Mouse (Mus musculus): ENCODE measurements around the gene Slc19a1.
A peak's percentile ranks its signal among the peaks of the same experiment; 100 is the strongest.

The Slc19a1 gene

GRCm38 (mm10) chr10:77031768-77032375, at the start of gene Slc19a1:
Gene Slc19a1 (plus strand): TSS chr10:77032241.
- no peak for DNase-seq (ENCODE audit: low spot score)

GRCm38 (mm10) chr10:76988586-76988985, 43.5 kb upstream of the Slc19a1 start:
- no peak for DNase-seq (ENCODE audit: low spot score)

DNA sequence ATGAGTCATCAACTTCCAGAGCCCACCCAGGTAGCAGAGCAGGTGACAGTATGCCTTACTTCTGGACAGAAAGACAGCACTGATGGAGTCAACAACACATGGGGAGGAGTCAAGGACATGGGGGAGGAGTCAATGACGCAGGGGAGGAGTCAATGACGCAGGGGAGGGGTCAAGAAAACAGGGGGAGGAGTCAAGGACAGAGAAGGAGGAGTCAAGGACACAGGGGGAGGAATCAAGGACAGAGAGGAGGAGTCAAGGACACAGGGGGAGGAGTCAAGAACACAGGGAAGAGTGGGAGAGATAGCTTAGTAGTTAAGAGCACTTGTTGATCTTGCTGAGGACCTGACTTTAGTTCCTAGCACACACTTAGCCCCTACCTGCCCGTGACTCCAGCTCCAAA, 39.6 kb upstream of the Slc19a1 start:
- no peak for DNase-seq (ENCODE audit: low spot score)

- DNase-seq (ENCODE audit: low spot score) = no peak
These were observed 34.1 kb upstream of the Slc19a1 start for GRCm38 (mm10) chr10:76997759-76998513.

GRCm38 (mm10) chr10:77004936-77005335, 27.1 kb upstream of the Slc19a1 start:
- DNase-seq (ENCODE audit: low spot score) = no peak

DNA sequence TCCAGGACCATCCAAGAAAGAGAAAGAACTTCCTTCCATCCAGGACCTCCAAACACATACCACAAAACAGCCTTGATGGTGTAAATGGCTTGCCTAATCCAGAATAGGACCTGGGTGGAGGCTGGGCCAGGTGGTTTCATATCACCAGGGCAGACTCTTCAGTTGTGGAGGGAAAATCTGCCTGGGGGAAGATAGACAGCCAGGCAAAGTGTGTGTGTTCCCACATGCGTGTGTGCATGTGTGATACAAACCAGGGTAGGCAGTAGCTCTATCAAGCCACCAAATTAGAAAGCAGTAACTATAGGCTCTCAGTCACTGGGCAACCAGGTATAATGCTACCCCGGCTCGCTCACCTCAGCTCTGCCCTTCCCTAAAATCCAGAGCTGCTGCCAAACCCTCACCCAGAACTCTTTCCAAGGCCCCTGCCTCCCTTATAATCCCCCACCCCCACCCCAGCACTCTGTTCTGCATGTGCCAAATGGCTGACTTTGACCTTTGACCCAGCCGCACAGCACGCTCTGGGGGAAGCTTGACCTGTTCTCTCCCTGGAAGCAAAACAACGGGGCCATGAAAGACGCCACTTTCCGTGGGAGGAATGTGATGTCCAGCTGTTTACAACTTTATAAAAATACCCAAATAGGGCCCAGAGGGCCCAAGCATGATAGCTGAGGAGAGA, 24.5 kb upstream of the Slc19a1 start:
- no peak for DNase-seq (ENCODE audit: low spot score)

GRCm38 (mm10) chr10:77008109-77008561, 23.9 kb upstream of the Slc19a1 start:
- DNase-seq (ENCODE audit: low spot score) = no peak

DNA sequence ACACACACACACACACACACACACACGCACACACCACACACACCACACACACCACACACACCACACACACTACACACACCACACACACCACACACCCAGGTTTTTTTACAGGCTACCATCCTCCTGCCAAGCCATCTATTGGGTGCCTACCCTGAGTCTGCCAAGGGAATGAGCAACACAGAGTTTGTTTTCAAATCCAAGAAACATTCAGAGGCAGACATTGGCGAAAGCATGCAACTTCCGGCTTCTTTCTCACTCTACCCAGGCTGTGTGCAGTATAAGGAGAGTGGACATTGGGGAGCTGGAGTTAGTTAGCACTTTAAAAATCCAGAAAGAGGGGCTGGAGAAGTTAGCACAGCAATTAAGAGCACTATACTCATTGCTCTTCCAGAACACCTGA, 23.3 kb upstream of the Slc19a1 start:
- DNase-seq (ENCODE audit: low spot score) = no peak

- DNase-seq (ENCODE audit: low spot score) = no peak
These were observed 20.4 kb upstream of the Slc19a1 start for GRCm38 (mm10) chr10:77011681-77012080.

DNA sequence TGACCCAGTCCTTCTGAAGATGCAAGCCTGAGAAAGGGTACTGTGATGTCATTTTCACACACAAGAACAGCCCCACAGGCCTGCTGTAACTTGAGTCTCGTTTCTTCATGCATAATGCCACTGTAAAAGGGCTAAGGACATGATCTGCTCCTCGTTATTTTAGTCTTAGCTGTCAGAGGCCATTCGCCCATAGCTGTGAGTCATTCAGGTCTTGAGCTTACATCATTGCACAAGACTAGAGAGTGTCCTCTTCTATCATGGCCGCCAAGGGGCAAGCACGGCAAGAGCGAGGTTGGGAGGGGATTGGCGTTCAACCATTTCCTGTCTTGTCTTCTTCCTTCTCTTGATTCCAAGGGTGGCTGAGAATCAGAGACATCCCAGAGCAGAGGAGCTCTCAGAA, 16.0 kb upstream of the Slc19a1 start:
- no peak for DNase-seq (ENCODE audit: low spot score)

DNA sequence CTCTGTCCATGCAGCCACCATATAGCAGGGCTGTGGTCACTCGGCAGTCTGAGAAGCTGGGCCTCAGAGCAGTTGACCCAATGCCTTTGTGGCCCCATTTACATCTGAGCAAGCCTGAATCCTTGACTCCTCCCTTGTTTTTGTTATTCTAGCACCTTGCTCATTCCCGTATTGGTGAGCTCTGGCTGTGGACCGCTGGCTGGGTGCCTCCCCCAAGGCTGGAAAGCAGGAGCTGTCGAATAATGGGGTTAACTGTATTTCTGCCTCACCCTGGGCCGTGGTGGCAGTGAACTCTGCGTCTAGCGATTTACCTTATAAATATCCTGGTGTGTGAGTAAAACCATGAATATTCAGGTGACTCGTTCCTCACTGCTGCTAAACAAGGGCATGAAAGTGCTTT, 15.5 kb upstream of the Slc19a1 start:
- no peak for DNase-seq (ENCODE audit: low spot score)

DNA sequence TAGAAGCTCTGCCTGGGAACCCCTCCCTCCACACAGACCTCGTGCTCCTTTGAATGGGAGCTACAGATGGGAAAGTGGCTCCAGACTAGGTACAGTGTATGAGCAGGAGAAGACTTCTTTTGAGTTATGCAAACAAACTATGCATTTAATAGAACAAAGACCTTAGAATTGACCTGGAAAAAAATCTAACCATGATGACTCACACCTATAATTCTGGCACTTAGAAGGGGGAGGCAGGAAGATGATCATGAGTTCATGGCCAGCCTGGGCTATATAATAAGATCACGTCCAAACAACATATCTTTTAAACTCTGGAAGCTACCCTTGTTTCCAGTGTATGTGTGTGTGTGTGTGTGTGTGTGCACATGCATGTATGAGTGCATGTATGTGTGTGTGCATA, 15.0 kb upstream of the Slc19a1 start:
- DNase-seq (ENCODE audit: low spot score) = no peak

DNA sequence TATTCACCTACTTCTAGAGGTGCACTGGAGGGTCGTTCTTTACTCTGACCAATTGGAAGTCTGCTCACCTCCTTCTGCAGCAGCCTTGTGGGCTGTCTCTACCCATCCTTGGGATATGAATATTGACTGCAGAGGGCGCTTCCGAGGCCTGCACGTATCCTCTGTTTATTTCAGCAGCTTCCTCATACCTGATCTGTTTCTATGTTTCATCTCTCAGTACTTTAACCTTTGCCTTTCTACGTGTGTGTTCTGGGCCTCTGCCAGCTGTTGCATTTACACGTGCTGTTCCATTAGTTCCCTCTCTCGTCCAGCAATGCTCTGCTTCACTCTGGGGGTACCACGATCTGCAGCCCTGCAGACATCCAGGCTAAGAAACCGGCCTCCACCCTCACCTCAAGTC, 14.4 kb upstream of the Slc19a1 start:
- DNase-seq (ENCODE audit: low spot score) = no peak

- DNase-seq (ENCODE audit: low spot score) = peak; percentile 72
These were observed 10.5 kb upstream of the Slc19a1 start for GRCm38 (mm10) chr10:77021399-77022052.

DNA sequence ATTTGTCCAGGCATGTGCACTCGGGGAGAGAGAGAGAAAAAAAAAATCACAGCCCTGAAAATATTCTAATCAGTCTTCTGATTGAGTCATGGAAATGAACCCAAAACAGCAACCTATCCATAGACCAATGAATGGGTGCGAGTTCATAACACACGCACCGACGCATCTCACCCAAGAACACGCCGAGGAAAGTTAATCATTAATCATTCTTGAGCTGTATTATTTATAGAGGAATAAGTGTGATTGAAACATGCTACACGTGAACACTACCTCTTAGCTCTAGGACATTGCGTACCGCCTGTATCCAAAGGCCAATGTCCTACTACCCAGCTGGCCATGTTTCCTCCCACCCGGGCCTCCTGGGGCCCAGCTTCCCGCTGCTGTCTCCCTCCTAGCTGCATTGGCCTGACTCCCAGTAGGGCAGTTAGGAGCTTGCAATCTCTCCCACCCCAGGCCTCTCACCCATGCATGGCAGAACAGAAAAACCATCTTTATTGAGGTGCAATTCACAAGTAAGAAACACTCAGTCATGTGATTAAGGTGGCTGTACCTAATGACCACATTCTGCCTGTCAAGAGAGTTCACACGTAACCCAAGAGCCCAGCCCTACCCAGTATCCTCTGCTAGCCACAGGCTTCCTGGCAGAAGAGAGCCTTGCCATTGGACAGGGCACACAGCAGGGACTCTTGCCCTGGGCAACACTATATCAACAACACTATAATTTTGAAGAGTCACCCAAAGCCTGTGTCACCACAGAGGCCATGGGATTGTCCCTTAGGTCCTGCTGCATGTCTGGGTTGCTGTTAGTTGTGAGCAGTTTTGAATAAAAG, 9.5 kb upstream of the Slc19a1 start:
- no peak for DNase-seq (ENCODE audit: low spot score)

- DNase-seq (ENCODE audit: low spot score) = no peak
These were observed 7.8 kb upstream of the Slc19a1 start for GRCm38 (mm10) chr10:77024231-77024630.

GRCm38 (mm10) chr10:77026944-77027343, 5.1 kb upstream of the Slc19a1 start:
- DNase-seq (ENCODE audit: low spot score) = no peak

DNA sequence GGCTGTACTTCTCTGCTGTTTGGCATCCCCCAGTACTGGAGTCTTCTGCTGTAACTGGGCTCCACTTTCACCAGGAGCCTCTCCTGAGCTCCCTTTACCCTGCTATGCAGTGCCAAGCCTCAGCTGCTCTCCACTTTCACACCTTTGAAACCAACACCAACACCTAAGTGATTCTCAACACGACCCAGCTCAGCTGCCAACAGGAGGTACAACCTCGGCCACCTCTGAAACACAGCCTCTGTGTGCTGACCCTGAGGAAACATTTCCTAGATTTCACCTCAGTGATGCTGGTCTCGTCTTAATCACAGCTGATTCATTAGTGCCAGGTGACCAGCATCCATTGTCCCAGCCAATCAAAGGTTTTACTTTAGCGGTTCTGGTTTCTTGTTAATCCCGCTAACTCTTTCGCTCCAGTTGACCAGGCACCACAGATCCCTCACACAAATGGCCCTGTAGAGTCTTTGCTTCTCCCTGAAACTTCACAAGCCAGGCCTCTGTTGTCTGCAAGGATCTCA, 3.2 kb upstream of the Slc19a1 start:
- no peak for DNase-seq (ENCODE audit: low spot score)

DNA sequence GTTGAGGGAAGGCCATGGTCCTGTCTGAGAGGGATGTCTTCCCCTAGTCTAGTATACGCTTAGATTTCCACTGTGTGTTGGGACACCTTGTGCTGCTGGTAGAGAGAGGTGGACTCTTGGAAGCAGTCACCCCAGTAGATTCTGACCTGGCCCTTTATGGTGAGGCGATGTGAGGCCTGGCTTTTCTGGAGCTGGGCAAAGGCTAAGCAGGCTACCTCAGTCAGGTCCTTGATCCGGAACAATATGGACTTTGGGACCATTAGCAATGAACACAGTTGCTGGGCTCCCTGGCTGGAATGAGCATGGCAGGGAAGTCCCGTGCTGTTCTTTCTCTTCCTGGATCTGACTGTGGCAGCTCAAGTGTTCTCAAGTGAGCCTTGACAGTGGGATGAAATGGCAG, 2.3 kb upstream of the Slc19a1 start:
- DNase-seq (ENCODE audit: low spot score) = no peak

- DNase-seq (ENCODE audit: low spot score) = no peak
These were observed 1.4 kb upstream of the Slc19a1 start for GRCm38 (mm10) chr10:77030666-77031065.

DNA sequence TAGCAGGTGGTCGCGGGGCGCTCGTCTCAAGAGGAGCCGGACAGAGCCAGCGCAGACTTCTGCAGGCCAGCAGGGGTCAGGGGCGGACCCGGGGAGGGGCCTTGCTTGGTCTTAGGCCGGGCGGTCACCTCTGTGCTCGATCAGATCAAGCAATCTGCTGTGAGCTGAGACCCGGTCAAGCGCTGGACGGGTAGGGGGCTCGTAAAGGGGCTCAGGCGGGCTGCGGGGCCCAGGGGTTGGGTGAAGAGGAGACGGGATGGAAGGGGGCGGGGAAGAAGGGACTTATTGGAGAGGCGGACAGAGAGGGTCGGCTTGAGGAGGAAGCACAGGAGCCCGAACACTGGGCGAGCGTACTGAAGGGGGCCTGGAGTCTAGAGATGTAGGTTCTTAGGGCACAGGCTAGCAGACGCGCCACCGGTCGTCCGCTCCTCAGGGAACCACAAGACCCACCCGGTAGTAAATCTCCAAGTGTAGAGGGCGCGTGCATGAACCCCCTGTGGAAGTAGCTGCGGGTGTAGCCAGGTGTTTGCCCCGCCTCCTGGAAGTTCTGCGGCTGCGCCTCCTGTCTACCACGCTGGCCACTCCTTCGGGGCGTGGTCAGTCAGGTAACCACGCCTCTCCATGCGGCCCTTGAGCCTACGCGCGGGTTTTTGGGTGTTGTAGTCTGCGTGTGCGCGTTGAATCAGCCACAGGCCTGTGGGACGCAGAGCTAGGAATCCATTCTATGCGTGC, 716 bp downstream of the Slc19a1 start:
- DNase-seq (ENCODE audit: low spot score) = peak; percentile 92

All from urinary bladder, postnatal 25 days (tissue).